Mouse (Mus musculus) neutrophil, adult 83 days (primary cell): ENCODE data around the gene Zdhhc7. TPM values are rescaled to one million over a fixed set of nuclear protein-coding genes. Genes with fewer than 3 reads are reported as not detected.

Experiments used
- total RNA-seq, 2 experiments: library from RNA; stranded (reverse); gene quantifications; one replicate each; pipeline ENCODE4 v1.2.4; 2023

Zdhhc7 gene
- 10 to 100 TPM; 34.9 to 48.0 TPM for total RNA-seq

DNA sequence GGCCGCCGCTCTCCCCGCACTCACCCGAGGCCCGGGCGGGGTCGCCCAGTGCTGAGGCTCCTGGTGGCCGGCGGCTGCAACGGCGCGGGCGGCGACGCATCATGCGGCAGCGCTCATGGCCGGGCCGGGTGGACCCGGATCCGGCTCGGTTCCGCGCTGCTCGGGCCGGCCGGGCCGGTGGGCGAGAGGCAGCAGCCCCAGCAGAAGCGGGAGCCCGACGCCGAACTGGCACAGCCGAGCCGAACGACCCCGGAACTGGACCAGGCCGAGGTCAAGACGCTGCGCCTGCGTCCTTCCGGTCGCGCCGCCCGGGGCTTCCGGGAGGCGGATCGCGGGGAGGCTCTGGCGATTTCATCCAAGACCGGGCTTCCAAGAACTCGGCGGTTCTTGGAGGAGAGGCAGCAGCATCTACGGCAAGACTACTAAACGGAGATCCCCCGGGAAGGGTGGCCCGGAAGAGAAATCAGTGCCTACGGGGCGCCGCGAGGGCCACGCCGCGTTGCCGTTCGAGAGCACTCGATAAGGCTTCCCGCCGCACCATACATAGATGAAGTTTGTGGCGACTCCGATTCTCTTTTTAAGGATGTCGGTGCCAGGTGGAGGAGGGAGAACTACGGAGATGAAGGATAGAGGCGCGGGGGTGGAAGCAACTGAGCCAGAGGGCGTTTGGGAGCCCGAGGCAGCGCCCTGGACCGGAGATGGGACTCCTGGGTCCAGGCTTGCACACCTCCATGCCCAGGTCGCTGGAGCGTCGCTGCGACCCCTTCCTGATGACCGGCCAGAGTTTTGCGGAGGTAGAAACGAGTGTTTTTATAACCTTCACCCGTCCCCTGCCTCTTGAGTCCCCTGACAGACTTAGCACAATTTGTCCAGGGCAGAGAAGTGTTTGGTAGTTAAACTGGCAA is at the start of gene Zdhhc7:
TSS of gene Zdhhc7 (minus strand) at position 415 of the 905 bp plus-strand sequence.

DNA sequence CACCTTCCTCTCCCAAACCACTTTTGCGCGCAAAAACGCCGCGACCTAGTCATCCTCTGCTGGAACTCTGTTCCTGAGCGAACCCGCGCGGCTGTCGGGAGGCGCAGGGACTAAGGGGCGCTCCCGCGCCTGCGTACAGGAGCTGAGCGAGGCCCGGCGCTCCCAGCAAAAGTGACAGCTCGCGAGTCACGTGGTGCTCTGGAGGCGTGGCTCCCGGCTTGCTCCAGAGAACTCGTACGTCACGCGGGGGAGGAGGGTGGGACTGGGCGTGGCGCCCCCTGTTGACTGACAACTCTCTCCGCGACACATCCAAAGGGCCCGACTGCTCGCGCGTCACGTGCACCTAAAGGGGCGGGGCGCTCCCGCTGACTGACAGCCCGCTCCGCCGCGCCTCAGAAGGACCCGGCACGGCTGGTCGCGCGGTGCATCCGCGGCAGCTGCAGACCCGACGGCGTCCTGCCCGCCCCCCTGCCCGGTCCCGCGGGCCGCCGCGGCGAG is 12.5 kb upstream of the Zdhhc7 start, which contains the start of gene 6430548M08Rik:
TSS of gene 6430548M08Rik (plus strand) at position 395 of the 498 bp plus-strand sequence.

Other genes starting within 250 kb of the Zdhhc7 start
- gene Klhl36, start 239.2 kb downstream of the Zdhhc7 start, total RNA-seq: 10 to 100 TPM; 16.3 to 16.5 TPM
- 10 to 100 TPM; 34.3 to 35.2 TPM for gene Usp10, start 191.1 kb downstream of the Zdhhc7 start, total RNA-seq
- 10 to 100 TPM; 14.5 to 15.2 TPM for gene Gm20388, start 190.6 kb downstream of the Zdhhc7 start, total RNA-seq
- gene Crispld2, start 109.0 kb downstream of the Zdhhc7 start, total RNA-seq: 10 to 100 TPM; 82.9 to 96.4 TPM
- gene 6430548M08Rik, start 12.7 kb upstream of the Zdhhc7 start, total RNA-seq: 100 to 1,000 TPM; 194 to 197 TPM
- gene Fam92b, start 76.0 kb upstream of the Zdhhc7 start, total RNA-seq: not detected
- 10 to 100 TPM; 46.7 to 48.3 TPM for gene Gse1, start 127.0 kb upstream of the Zdhhc7 start, total RNA-seq